Mouse (Mus musculus): Measurements from ENCODE around the gene Gm45717. TPM values are rescaled to one million over a fixed set of nuclear protein-coding genes. Genes with fewer than 3 reads are reported as not detected.

The Gm45717 gene
- total RNA-seq, 2 experiments from 2014 or later: not detected

GRCm38 (mm10) chr7:140914031-140914690 lies 41.6 kb downstream of the Gm45717 start:
- intact Hi-C loops (cut with DNase I; ENCODE audit: low total_unique reads): no loop called here
- DNase-seq: no peak

- intact Hi-C loops (cut with DNase I; ENCODE audit: low total_unique reads): no loop called here
- DNase-seq: no peak
Measured at GRCm38 (mm10) chr7:140912846-140913482, 42.8 kb downstream of the Gm45717 start.

DNA sequence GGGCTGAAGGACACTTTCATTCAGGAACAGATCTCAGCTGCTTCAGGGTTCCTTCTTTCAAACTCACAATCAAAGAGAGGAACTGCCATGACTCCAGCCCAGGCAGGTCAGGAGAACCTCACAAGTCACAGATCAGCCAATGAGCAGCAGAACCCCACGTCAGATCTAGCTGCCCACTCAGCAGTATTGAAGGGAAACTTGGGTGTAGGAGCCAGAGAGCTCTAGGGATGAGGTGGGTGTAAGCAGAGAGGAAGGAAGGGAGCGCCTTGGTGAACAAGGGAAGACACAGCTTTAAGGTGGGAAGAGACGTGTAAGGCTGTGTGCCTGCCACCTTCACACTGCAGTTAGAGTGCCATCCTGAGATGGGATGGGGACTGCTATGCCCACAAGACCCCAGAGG lies 43.4 kb downstream of the Gm45717 start:
- intact Hi-C loops (cut with DNase I; ENCODE audit: low total_unique reads): no loop called here
- DNase-seq: no peak

DNA sequence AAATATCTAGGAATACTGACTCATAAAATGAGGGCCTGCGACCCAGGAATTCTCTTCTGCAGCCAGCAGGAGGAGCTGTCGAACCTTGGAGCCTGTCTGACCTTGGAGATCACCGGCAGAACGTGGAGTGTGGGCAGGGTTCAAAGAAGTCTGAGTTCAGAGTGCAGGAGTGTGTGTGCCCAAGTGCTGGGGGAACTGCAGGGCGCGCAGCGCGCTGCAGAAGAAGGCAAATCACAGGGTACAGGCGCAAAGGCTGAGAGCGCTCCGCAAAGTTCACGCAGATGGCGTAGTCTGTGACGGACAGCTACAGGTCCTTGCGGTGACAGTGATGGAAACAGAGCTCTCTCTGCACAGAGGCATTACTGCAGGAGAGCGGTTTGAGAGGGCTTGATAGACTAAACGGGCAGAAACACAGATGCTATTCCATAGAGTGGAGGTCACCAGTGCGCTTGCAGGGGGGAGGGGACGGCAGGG lies 47.1 kb downstream of the Gm45717 start:
- peak; percentile 72 for DNase-seq
- intact Hi-C loops (cut with DNase I; ENCODE audit: low total_unique reads): no loop called here

DNA sequence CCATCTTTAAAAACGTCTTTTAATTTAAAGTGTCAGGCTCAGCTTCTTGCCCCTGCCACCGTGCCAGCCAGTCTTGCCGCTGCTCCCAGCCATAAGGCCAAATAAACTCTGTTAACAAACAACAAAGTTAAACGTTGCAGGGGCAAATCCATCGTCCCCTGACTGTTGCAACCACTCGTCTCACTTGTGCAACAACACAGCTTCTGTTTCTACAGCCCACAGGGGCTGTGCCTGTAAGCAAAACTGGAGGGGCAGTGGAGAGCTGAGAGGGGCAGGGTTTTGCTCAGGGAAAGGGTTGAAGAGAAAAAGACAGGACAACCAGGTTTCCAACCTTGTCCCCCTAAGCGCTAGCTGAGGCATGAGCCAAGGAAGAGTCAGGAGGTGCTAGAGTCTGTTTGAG lies 47.6 kb downstream of the Gm45717 start:
- intact Hi-C loops (cut with DNase I; ENCODE audit: low total_unique reads): no loop called here

DNA sequence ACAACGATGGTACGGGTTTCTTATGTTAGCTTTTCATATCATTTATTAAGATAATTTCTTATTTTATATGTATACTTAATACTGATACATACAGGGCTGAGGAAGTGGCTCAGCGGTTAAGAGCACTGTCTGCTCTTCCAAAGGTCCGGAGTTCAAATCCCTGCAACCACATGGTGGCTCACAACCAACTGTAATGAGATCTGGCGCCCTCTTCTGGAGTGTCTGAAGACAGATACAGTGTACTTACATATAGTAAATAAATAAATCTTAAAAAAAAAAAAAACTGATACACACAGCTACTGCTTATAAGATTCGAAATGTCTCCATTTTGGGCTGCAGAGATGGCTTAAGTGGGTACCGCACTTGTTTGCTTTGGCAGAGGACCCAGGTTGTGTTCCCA lies 48.0 kb downstream of the Gm45717 start:
- no peak for DNase-seq
- intact Hi-C loops (cut with DNase I; ENCODE audit: low total_unique reads): no loop called here

More for the DNA sequence above, 47.6 kb downstream of the Gm45717 start:
- no peak for DNase-seq

DNA sequence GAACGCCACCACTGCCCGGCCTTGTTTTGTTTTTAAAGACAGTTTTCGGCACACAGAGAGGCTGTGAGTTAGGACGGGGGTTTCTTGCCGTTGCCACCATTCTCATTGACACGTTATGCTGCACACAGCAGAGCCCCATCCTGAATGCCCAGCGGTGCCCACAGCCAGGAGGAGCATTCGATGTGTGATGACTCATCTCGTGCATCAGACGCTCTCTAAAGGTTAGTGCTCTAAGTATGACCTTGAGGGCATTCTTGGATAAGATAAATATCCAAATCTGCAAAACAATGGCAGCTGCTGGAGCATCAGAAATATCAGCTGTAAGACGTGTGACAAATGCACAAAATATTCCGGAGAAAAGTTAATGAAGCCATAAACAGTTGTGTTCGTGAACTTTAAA lies 48.6 kb downstream of the Gm45717 start:
- no peak for DNase-seq
- intact Hi-C loops (cut with DNase I; ENCODE audit: low total_unique reads): no loop called here

- no peak for DNase-seq
- intact Hi-C loops (cut with DNase I; ENCODE audit: low total_unique reads): no loop called here
Measured at GRCm38 (mm10) chr7:140905642-140906081, 50.1 kb downstream of the Gm45717 start.

GRCm38 (mm10) chr7:140903212-140903611 lies 52.5 kb downstream of the Gm45717 start:
- intact Hi-C loops (cut with DNase I; ENCODE audit: low total_unique reads): no loop called here
- peak; percentile 74 for DNase-seq

DNA sequence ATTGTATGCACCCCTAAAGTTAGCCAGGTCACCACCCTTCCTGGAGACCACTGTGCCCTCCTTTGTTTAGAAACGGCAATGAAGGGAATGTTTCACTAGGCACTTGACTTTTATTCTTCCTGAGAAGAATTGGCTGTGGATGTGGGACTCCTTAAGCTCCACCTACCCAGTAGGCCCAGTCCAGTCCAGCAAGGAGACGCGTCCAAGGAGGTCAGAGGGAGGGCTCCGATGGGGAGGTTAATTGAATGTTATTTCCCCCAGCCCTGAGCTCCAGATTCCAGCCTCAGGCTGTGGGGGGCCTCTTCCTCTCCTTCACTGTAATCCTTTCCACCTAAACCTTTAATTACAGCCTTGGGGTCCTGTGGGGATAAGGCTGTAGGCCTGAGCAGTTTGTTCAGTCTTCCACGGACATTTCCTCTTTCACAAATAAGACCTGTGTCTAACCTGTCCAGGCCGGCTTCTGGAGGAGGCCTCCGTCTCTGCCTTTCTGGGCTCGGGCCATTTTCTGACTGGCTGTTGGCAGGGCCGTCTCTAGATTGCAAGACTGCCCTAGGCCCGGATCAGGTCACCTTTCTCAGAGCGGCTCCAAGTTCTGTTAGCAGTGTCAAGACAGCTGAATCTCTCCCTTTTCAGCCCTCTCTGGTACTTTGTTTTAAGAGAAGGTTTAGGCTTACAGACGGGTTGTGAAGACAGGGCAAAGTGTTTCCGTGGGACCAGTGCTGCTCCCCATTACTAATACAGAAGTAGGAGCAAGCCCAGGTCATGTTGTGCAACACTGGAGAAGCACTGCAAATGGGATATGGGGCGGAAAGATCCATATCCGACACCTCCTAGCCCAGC lies 53.5 kb downstream of the Gm45717 start:
- intact Hi-C loops (cut with DNase I; ENCODE audit: low total_unique reads): no loop called here
- peak; percentile 75 for DNase-seq

- peak; percentile 67 for DNase-seq
- intact Hi-C loops (cut with DNase I; ENCODE audit: low total_unique reads): no loop called here
Measured at GRCm38 (mm10) chr7:140900220-140900619, 55.5 kb downstream of the Gm45717 start, which contains the start of gene Cox8b. Gene Cox8b (minus strand): TSS chr7:140900446.

Other genes starting within 250 kb of the Gm45717 start
- gene Cyp2e1, start 192.2 kb downstream of the Gm45717 start, total RNA-seq (2021): under 1 TPM; 0.21 to 0.33 TPM
- gene Syce1, start 168.1 kb downstream of the Gm45717 start, total RNA-seq (2021): not detected
- not detected for gene Zfp941, start 133.8 kb downstream of the Gm45717 start, total RNA-seq (2021)
- gene Urah, start 120.9 kb downstream of the Gm45717 start, total RNA-seq (2021): not detected
- gene Scgb1c1, start 110.4 kb downstream of the Gm45717 start, total RNA-seq (2021): not detected
- gene Odf3, start 108.1 kb downstream of the Gm45717 start, total RNA-seq (2021): not detected
- not detected for gene Gm45785, start 99.6 kb downstream of the Gm45717 start, total RNA-seq (2021)
- gene Ric8a, start 99.0 kb downstream of the Gm45717 start, total RNA-seq (2021): 10 to 100 TPM; 13.9 to 16.2 TPM
- gene Bet1l, start 98.4 kb downstream of the Gm45717 start, total RNA-seq (2021): 10 to 100 TPM in 1 of 2 experiments, 1 to 10 TPM in 1; 8.3 to 11.1 TPM
- 10 to 100 TPM; 93.5 to 94.2 TPM for gene Psmd13, start 74.0 kb downstream of the Gm45717 start, total RNA-seq (2021)
- 10 to 100 TPM; 19.5 to 24.7 TPM for gene Sirt3, start 73.6 kb downstream of the Gm45717 start, total RNA-seq (2021)
- gene Cox8b, start 55.5 kb downstream of the Gm45717 start, total RNA-seq (2021): 1,000 to 10,000 TPM; 1,269 to 1,458 TPM
- gene Nlrp6, start 35.0 kb downstream of the Gm45717 start, total RNA-seq (2021): not detected
- gene Pgghg, start 14.5 kb downstream of the Gm45717 start, total RNA-seq (2021): 1 to 10 TPM; 6.7 to 6.9 TPM
- not detected for gene Ifitm5, start 5.6 kb downstream of the Gm45717 start, total RNA-seq (2021)
- 100 to 1,000 TPM in 1 of 2 experiments, 10 to 100 TPM in 1; 83.9 to 105 TPM for gene Ifitm2, start 50 bp upstream of the Gm45717 start, total RNA-seq (2021)
- gene Ifitm1, start 11.3 kb upstream of the Gm45717 start, total RNA-seq (2021): 1 to 10 TPM; 1.3 to 1.4 TPM
- gene Ifitm3, start 54.8 kb upstream of the Gm45717 start, total RNA-seq (2021): 10 to 100 TPM; 44.9 to 54.0 TPM
- gene Ifitm6, start 62.0 kb upstream of the Gm45717 start, total RNA-seq (2021): not detected
- gene Gm17387, start 73.2 kb upstream of the Gm45717 start, total RNA-seq (2021): not detected
- under 1 TPM in 1 of 2 experiments, not detected in 1; 0.23 TPM for gene B4galnt4, start 105.2 kb upstream of the Gm45717 start, total RNA-seq (2021)
- gene Pkp3, start 122.3 kb upstream of the Gm45717 start, total RNA-seq (2021): not detected
- 1 to 10 TPM; 2.8 to 3.2 TPM for gene Sigirr, start 144.6 kb upstream of the Gm45717 start, total RNA-seq (2021)
- gene Ano9, start 161.9 kb upstream of the Gm45717 start, total RNA-seq (2021): not detected
- gene Ptdss2, start 166.4 kb upstream of the Gm45717 start, total RNA-seq (2021): 10 to 100 TPM; 15.5 to 21.9 TPM
- gene Rnh1, start 216.9 kb upstream of the Gm45717 start, total RNA-seq (2021): 10 to 100 TPM; 48.4 to 50.3 TPM
- 100 to 1,000 TPM; 193 to 209 TPM for gene Hras, start 238.1 kb upstream of the Gm45717 start, total RNA-seq (2021)
- 1 to 10 TPM; 2.2 to 2.4 TPM for gene Lrrc56, start 238.2 kb upstream of the Gm45717 start, total RNA-seq (2021)